31 mouse cellular contexts compared by ENCODE assay signal in genomic region chr6:116378892-116379291, GRCm38 (mm10).
"Had no signal": no experiment of that assay in that cellular context is flagged by ENCODE, and none has a peak within 500 bp of the region (broad histone marks: within the 10 kb centered on the region; RNA-seq: fewer than 3 reads in every experiment).

No protein-coding gene starts in this region.

- H3K36me3 ChIP-seq: limb, embryonic 13.5 days; midbrain, embryonic 12.5 days; midbrain, embryonic 13.5 days; midbrain, embryonic 15.5 days had no signal

- H3K4me3 ChIP-seq: limb, embryonic 10.5 days; limb, embryonic 12.5 days; limb, embryonic 13.5 days; limb, embryonic 15.5 days; liver, embryonic 12.5 days; liver, embryonic 13.5 days; liver, embryonic 15.5 days; lung, embryonic 15.5 days; megakaryocyte, embryonic 14.5 days; midbrain, embryonic 10.5 days; midbrain, embryonic 12.5 days; midbrain, embryonic 13.5 days; midbrain, embryonic 15.5 days; myocyte; neural tube, embryonic 12.5 days; neural tube, embryonic 13.5 days had no signal

- H3K9me3 ChIP-seq: limb, embryonic 10.5 days; limb, embryonic 12.5 days; limb, embryonic 13.5 days; limb, embryonic 15.5 days; liver, embryonic 12.5 days; liver, embryonic 13.5 days; liver, embryonic 15.5 days; lung, embryonic 15.5 days; megakaryocyte, embryonic 14.5 days; midbrain, embryonic 10.5 days; midbrain, embryonic 12.5 days; midbrain, embryonic 13.5 days; midbrain, embryonic 15.5 days; neural tube, embryonic 12.5 days; neural tube, embryonic 13.5 days had no signal

- ATAC-seq: liver, embryonic 12.5 days; liver, postnatal 0 days; lung, postnatal 0 days; midbrain, embryonic 13.5 days; midbrain, embryonic 15.5 days; midbrain, embryonic 16.5 days had no signal

- H3K9ac ChIP-seq: limb, embryonic 12.5 days; limb, embryonic 13.5 days; limb, embryonic 15.5 days; liver, embryonic 12.5 days; liver, embryonic 13.5 days; liver, embryonic 14.5 days; liver, embryonic 15.5 days; liver, postnatal 0 days; lung, embryonic 14.5 days; lung, embryonic 15.5 days; midbrain, embryonic 12.5 days; midbrain, embryonic 13.5 days; midbrain, embryonic 15.5 days; neural tube, embryonic 12.5 days; neural tube, embryonic 13.5 days had no signal

- DNase-seq: left cerebral cortex, postnatal 4 days; liver; liver, embryonic 13.5 days; liver, postnatal 0 days; lung, adult 18-20 months; lung, adult 2 months; lung, embryonic 14.5 days; lung, postnatal 10 days; lung, postnatal 14 days; lung, postnatal 36 days; lung, postnatal 4 days; midbrain, embryonic 14.5 days had no signal

- H3K4me1 ChIP-seq: limb, embryonic 10.5 days; limb, embryonic 12.5 days; limb, embryonic 15.5 days; midbrain, embryonic 10.5 days had no signal

- H3K27me3 ChIP-seq: limb, embryonic 12.5 days; limb, embryonic 13.5 days; limb, embryonic 15.5 days; liver, embryonic 12.5 days; liver, embryonic 13.5 days; liver, embryonic 15.5 days; lung, embryonic 15.5 days; megakaryocyte, embryonic 14.5 days; midbrain, embryonic 12.5 days; midbrain, embryonic 13.5 days; midbrain, embryonic 15.5 days; neural tube, embryonic 12.5 days; neural tube, embryonic 13.5 days had no signal

- H3K27ac ChIP-seq: limb, embryonic 10.5 days; limb, embryonic 12.5 days; limb, embryonic 13.5 days; limb, embryonic 15.5 days; liver, embryonic 12.5 days; liver, embryonic 13.5 days; liver, embryonic 14.5 days; liver, embryonic 15.5 days; lung, embryonic 15.5 days; macrophage; midbrain, embryonic 10.5 days; midbrain, embryonic 12.5 days; midbrain, embryonic 13.5 days; midbrain, embryonic 15.5 days; neural tube, embryonic 12.5 days; neural tube, embryonic 13.5 days had no signal
